Mouse (Mus musculus) cerebellum, postnatal 10 days (tissue): ENCODE results near the gene Tmem190.
"Not testable (repeated sequence)": the region's sequence is repeated elsewhere in the genome, so short reads cannot be mapped to it uniquely, and the experiment has no call there.

ENCODE experiments used
- DNase-seq, 2 experiments: peaks; one replicate each; pipeline ENCODE4 v3.0.0; 2021; ENCODE audit warnings: mixed read lengths in 2 of 2

Gene Tmem190

GRCm38 (mm10) chr7:4776861-4777830, 5.6 kb upstream of the Tmem190 start:
- DNase-seq, result peak; percentile 74 to 78

DNA sequence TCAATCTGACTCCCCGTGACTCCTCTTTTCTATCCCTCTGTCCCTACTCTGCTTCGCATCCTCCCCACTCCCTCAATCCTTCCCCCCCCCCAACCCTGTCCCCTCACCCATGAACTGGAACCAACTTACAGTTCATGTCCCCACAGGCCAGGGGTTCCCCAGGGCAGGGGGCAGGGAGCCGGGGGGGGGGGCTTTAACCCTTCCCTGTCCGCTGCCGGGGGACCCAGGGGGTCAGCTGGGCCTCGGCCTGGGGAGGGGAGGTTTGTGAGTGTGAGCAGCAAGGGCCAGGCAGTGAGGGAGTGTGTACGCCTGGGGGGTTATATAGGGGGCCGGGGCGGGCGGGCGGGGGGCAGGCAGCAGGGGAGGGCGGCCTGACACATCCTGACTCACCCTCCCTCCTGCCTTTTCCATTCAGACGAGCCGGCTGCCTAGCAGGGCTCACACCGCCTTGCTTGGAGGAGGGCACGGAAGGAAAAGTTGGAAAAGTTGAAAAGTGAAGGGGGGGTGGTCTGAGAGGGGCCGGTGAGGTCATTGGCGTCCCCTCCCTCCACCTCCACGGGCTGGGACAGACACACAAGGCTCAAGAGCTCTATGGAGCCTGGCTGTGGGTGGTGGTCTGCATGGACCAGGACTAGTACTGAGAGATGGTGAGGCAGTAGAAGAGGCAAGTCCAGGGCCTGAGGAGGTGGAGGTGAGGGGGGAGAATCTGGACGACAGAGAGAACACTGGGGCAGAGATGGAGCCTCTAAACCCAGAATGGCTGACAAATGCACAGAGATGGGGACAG, 4.7 kb upstream of the Tmem190 start:
- DNase-seq, result no peak

DNA sequence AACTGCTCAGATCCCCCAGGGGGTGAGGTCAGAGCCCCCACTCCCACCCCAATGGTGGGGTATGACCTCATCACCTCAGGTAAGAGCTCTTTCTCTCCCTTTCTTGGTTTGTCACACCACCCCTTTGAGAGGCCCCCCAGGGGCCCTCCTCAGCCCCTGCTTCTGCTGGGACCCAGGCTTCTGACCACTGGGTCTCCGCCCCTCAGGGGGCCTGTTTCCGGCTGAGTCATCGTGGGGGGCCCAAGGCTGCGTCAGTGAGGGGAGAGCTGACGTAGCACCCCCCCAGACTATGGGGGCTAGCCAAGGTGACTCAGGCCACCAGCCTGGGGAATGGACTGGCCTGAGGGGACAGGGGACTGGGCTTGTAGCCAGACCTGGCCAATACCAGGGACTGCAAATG, 2.8 kb upstream of the Tmem190 start:
- DNase-seq, result no peak

DNA sequence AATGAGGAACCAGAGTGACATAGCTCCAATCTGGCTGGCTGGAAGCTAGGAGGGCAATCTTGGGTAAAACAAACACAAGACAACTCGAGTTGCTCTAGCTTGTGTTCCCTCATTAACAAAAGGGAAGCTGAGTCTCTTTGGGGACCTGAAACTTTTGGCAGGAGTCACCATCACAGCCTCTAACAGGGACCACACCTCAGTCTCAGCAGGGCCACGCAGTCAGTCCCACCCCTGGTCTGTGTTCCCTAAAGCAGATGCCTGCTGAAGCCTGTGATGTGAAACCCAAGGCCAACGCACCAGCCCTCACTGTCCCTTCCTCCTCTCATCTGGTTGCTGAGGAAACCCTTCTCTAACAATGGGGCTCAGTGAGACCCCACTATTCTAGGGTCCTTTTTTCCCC, 607 bp upstream of the Tmem190 start:
- no peak for DNase-seq

- DNase-seq, result peak; percentile 44 to 46
Observed at GRCm38 (mm10) chr7:4783667-4784268, 1.0 kb downstream of the Tmem190 start.

DNA sequence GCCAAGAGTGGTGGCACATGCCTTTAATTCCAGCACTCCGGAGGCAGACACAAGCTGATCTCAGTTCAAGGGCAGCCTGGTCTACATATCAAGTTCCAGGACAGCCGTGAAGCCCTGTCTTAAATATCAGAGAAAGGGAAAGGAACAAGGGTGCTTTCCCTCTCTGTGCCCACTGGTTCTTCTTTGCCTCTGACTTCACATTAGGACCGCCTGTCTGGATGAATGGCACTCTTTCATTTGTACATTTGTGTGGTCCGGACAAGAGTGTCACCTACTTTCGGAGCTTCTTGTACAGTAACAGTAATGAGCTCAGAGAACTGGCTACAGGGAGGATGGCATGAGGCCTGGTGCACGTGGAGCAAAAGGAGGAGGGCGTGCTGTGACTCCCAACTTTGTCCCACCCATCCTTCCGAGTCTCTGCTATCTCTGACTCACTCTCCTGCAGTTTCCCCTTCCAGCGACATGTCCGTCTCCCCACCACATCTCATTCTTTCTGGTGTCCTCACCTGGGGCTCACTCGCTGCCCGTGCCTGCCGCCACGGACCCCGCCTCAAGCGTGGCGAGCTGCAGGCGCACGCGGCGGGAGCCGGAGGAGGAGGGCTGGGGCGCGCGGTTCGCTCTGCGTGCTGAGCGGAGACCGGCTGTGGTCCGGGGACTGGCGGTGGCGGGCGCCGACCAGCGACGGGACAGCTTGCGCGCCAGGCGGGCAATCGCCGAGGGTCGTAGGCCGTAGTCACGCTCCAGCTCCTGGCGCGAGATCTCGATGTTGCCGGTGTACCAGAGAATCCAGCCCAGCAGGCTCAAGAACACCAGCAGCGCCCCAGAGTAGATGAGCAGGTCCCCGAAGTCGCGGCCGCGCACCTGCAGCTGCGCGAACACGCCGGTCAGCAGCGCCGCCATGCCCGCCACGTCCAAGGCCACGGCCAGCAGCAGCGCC, 6.0 kb downstream of the Tmem190 start:
- DNase-seq, result peak; percentile 79 to 81

GRCm38 (mm10) chr7:4789436-4789935, 6.7 kb downstream of the Tmem190 start, which contains the start of gene Tmem238:
Gene Tmem238 (minus strand): TSS chr7:4789656.
- peak; percentile 74 to 81 for DNase-seq

GRCm38 (mm10) chr7:4792278-4793212, 9.8 kb downstream of the Tmem190 start, which contains the start of gene Rpl28:
Gene Rpl28 (plus strand): TSS chr7:4792874.
- DNase-seq, result peak; percentile 96 to 97

DNA sequence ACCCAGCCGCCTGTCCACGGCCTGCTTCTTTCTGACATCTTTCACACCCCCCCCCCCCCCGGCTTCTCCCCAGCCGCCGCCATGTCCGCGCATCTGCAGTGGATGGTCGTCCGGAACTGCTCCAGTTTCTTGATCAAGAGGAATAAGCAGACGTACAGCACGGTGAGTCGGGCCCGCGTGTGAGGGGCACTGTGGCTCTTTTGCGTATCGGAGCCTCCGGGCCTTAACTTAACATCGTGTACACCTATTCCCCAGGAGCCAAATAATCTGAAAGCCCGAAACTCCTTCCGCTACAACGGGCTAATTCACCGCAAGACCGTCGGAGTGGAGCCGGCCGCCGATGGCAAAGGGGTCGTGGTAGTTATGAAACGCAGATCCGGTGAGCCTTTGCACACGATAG, 10.5 kb downstream of the Tmem190 start:
- DNase-seq, result not testable (repeated sequence)

DNA sequence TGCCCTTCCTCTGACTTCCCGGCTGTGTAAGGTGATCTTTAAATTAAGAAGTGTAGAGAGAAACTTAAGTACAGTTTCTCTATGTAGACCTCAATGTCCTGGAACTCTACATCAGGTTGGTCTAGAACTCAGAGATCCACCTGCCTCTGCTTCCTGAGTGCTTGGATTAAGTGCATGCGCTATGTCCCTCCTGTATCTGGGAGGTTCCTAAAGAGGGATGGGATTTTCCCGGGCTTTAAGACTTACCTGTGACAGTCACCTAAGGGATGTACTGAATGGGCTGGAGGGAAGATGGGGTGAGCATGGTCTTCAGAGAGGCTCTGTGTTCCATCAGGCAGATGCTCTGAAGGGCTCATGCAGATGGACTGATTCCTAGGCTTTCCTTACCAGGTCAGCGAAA, 10.9 kb downstream of the Tmem190 start:
- no peak for DNase-seq

DNA sequence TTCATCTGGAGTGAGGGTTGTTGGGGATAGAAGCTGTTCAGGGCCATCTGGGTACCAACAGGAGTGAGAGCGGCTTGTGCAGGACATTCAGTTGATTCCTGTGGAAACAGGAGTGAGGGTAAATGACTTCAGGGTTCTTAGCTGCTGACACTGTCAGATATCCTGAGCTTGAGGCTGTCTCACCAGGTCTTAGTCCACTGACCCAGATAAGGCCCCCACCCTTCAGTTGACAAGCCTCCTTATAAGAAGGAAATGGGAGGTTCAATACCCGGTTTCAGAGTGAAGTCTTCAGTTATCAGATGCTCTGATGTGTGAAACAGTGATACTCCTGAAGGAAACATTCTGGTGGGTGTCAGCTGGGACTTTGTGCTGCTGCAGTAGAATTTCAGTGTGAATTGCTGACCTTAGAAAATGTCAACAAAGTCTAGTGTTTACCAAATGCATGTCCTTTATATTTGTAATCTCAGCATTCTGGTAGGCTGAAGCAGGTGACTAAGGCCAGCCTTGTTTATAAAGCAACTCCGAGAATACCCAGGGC, 12.0 kb downstream of the Tmem190 start:
- no peak for DNase-seq

GRCm38 (mm10) chr7:4795767-4796433, 13.2 kb downstream of the Tmem190 start:
- DNase-seq, result peak; percentile 48 to 62

GRCm38 (mm10) chr7:4802247-4802646, 19.5 kb downstream of the Tmem190 start:
- no peak for DNase-seq

DNA sequence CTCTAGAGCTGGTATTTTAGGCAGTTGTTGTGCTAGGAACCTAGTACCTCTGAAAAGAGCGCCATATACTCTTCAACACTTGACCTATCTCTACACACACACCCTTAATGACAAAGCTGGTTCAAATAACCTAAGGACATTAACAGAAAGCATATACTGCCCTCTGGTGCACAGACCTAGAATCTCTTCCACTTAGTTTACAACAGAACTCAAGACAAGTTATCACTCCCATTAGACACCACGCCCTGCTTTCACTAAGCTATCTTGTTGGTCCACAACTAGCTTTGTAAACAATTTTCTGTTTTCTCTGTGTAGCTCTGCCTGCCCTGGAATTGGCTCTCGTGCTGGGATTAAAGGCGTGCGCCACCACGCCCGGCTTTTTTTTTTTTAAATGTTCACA, 24.0 kb downstream of the Tmem190 start:
- peak; percentile 62 to 71 for DNase-seq

DNA sequence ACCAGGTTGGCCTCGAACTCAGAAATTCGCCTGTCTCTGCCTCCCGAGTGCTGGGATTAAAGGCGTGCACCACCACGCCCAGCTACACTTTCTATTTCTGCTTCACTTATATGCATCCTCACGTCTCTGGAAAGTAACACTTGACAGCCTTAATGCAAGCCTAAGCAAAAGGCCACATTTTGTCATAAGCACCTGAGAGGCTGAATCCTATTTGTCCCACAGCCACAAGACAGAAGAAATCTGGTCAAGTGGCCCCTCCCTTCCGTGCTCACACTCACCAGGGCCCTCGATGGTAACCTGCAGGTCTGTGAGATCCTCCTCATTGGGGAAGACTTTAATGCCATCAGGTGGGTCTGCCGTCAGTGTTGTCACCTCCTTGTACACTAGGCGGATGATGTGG, 28.4 kb downstream of the Tmem190 start:
- DNase-seq, result not testable (repeated sequence)

- peak in 1 of 2 experiments; percentile 57 for DNase-seq
Observed at GRCm38 (mm10) chr7:4811842-4812302, 29.1 kb downstream of the Tmem190 start.

GRCm38 (mm10) chr7:4812303-4813104, 29.8 kb downstream of the Tmem190 start, which contains the start of gene Ube2s:
Gene Ube2s (minus strand): TSS chr7:4812590.
- DNase-seq, result peak; percentile 99 to 100

DNA sequence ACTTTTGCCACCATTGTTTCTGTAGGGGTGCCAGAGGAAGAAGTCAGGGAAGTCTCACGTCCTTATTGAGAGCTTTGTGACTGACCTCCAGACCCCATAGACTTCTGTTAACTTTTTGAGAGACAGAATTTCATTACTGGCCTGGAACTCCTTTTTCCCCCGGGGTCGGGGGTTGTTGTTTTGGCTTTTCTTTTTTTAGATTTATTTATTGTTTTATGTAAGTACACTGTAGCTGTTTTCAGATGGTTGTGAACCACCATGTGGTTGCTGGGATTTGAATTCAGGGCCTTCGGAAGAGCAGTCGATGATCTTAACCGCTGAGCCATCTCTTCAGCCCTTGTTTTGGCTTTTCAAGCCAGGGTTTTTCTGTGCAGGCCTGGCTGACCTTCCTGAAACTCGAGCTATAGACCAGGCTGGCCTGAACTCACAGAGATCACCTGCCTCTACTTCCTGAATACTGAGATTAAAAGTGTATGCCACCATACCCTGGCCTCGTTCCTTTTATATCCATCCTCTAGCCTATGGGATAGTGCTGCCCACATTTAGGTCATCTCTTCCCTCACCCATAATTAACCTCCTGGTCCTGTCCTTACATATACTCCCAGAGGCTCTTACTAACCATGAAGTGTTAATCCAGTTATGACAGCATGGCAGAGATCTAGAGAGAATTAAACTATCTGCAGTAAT, 30.5 kb downstream of the Tmem190 start:
- no peak for DNase-seq
